ENCODE assay signal across 10 mouse cellular contexts in genomic region chr8:69789731-69790130, GRCm38 (mm10). TPM values are rescaled to one million over a fixed set of nuclear protein-coding genes. Genes with fewer than 3 reads are reported as not detected.
A peak's percentile ranks its signal among the peaks of the same experiment; 100 is the strongest.
DNase-seq lines count a peak whose midpoint lies in the region; ATAC-seq lines count a peak whose summit lies in the region.
"Had no signal": no experiment of that assay in that cellular context is flagged by ENCODE, and none has a peak within 500 bp of the region (broad histone marks: within the 10 kb centered on the region; RNA-seq: fewer than 3 reads in every experiment).

No protein-coding gene starts in this region.

- H3K4me1 ChIP-seq in hindbrain, embryonic 13.5 days (replicated peaks) = peaks cover 36% of the 10 kb centered on the region
- H3K4me1 ChIP-seq in hindbrain, embryonic 11.5 days (replicated peaks; ENCODE audit: control insufficient read depth, insufficient read depth, low read length) = 0 out of 2 replicates have a peak, but pooled peaks cover 2% of the 10 kb centered on the region
- H3K4me1 ChIP-seq in neural tube, embryonic 13.5 days (replicated peaks) = peaks cover 31% of the 10 kb centered on the region
- H3K4me1 ChIP-seq in neural tube, embryonic 15.5 days = peaks cover 36% of the 10 kb centered on the region
- peaks cover 23% of the 10 kb centered on the region for H3K4me1 ChIP-seq in embryonic facial prominence, embryonic 13.5 days
- H3K4me1 ChIP-seq in liver, embryonic 12.5 days = peaks cover 36% of the 10 kb centered on the region

- no peaks in the 10 kb centered on the region for H3K9me3 ChIP-seq in hindbrain, embryonic 13.5 days
- no peaks in the 10 kb centered on the region for H3K9me3 ChIP-seq in hindbrain, embryonic 11.5 days (ENCODE audit: control insufficient read depth, low read length)
- no peaks in the 10 kb centered on the region for H3K9me3 ChIP-seq in neural tube, embryonic 13.5 days
- H3K9me3 ChIP-seq in neural tube, embryonic 15.5 days (replicated peaks) = no peaks in the 10 kb centered on the region
- H3K9me3 ChIP-seq in embryonic facial prominence, embryonic 13.5 days = no peaks in the 10 kb centered on the region
- H3K9me3 ChIP-seq in liver, embryonic 12.5 days (replicated peaks) = no peaks in the 10 kb centered on the region

- H3K27ac ChIP-seq in hindbrain, embryonic 13.5 days = no peak overlapping the region
- no peak overlapping the region for H3K27ac ChIP-seq in hindbrain, embryonic 11.5 days (ENCODE audit: low read depth, low read length)
- H3K27ac ChIP-seq in neural tube, embryonic 13.5 days (replicated peaks) = no peak overlapping the region
- H3K27ac ChIP-seq in neural tube, embryonic 15.5 days (replicated peaks) = no peak overlapping the region
- no peak overlapping the region for H3K27ac ChIP-seq in embryonic facial prominence, embryonic 13.5 days
- peak overlapping the region; percentile 99 for H3K27ac ChIP-seq in liver, embryonic 12.5 days

- H3K4me2 ChIP-seq in hindbrain, embryonic 13.5 days = peak overlapping the region; percentile 90
- no peak overlapping the region for H3K4me2 ChIP-seq in hindbrain, embryonic 11.5 days (replicated peaks; ENCODE audit: low read depth, low read length)
- H3K4me2 ChIP-seq in neural tube, embryonic 13.5 days = peak overlapping the region; percentile 92
- no peak overlapping the region; the same call in 1 of the 2 replicates for H3K4me2 ChIP-seq in neural tube, embryonic 15.5 days
- H3K4me2 ChIP-seq in embryonic facial prominence, embryonic 13.5 days = peak overlapping the region; percentile 67
- H3K4me2 ChIP-seq in liver, embryonic 12.5 days = peak overlapping the region; percentile 87

- H3K36me3 ChIP-seq in hindbrain, embryonic 13.5 days = peaks cover 16% of the 10 kb centered on the region
- H3K36me3 ChIP-seq in hindbrain, embryonic 11.5 days (ENCODE audit: control insufficient read depth, insufficient read depth, low read length) = no peaks in the 10 kb centered on the region
- H3K36me3 ChIP-seq in neural tube, embryonic 13.5 days = peaks cover 16% of the 10 kb centered on the region
- H3K36me3 ChIP-seq in neural tube, embryonic 15.5 days = peaks cover 18% of the 10 kb centered on the region
- H3K36me3 ChIP-seq in embryonic facial prominence, embryonic 13.5 days = peaks cover 20% of the 10 kb centered on the region
- H3K36me3 ChIP-seq in liver, embryonic 12.5 days = peaks cover 20% of the 10 kb centered on the region

- H3K9ac ChIP-seq in hindbrain, embryonic 13.5 days = no peak overlapping the region
- H3K9ac ChIP-seq in hindbrain, embryonic 11.5 days (ENCODE audit: low read depth, low read length) = no peak overlapping the region
- H3K9ac ChIP-seq in neural tube, embryonic 13.5 days = no peak overlapping the region
- H3K9ac ChIP-seq in neural tube, embryonic 15.5 days (replicated peaks) = no peak overlapping the region
- no peak overlapping the region for H3K9ac ChIP-seq in embryonic facial prominence, embryonic 13.5 days
- H3K9ac ChIP-seq in liver, embryonic 12.5 days = peak overlapping the region; percentile 94; the same call in 1 of the 2 replicates

- WGBS in hindbrain, embryonic 13.5 days = 83% methylated on average over 5 of the region's 5 CpGs
- WGBS in hindbrain, embryonic 11.5 days = 88% methylated on average over 5 of the region's 5 CpGs
- WGBS in neural tube, embryonic 13.5 days = 76% methylated on average over 5 of the region's 5 CpGs
- 84% methylated on average over 5 of the region's 5 CpGs for WGBS in neural tube, embryonic 15.5 days
- WGBS in embryonic facial prominence, embryonic 13.5 days = 70% methylated on average over 5 of the region's 5 CpGs
- 45% methylated on average over 5 of the region's 5 CpGs for WGBS in liver, embryonic 12.5 days (ENCODE audit: insufficient replicate concordance)

- DNase-seq in hindbrain, embryonic 11.5 days (ENCODE audit: low spot score) = no peak
- no peak for DNase-seq in frontal cortex, postnatal 10 days (ENCODE audit: low spot score in 2 of 2)
- no peak for DNase-seq in adrenal gland, postnatal 36 days
- DNase-seq: cerebellum, adult 11 months; thymus, postnatal 25 days had no signal

- H3K27me3 ChIP-seq in hindbrain, embryonic 13.5 days = no peaks in the 10 kb centered on the region
- H3K27me3 ChIP-seq in hindbrain, embryonic 11.5 days (ENCODE audit: control insufficient read depth, insufficient read depth, low read length) = no peaks in the 10 kb centered on the region
- H3K27me3 ChIP-seq in neural tube, embryonic 13.5 days = no peaks in the 10 kb centered on the region
- H3K27me3 ChIP-seq in neural tube, embryonic 15.5 days (replicated peaks) = no peaks in the 10 kb centered on the region
- no peaks in the 10 kb centered on the region for H3K27me3 ChIP-seq in embryonic facial prominence, embryonic 13.5 days
- H3K27me3 ChIP-seq in liver, embryonic 12.5 days (replicated peaks) = no peaks in the 10 kb centered on the region

- no peak for ATAC-seq in hindbrain, embryonic 13.5 days (ENCODE audit: low FRiP score)
- ATAC-seq in hindbrain, embryonic 11.5 days (ENCODE audit: low FRiP score) = no peak
- ATAC-seq in neural tube, embryonic 13.5 days (ENCODE audit: low read depth) = no peak
- ATAC-seq in neural tube, embryonic 15.5 days (ENCODE audit: low FRiP score) = no peak
- ATAC-seq in embryonic facial prominence, embryonic 13.5 days (ENCODE audit: insufficient number of reproducible peaks, insufficient read depth, low FRiP score, low TSS enrichment, low read depth) = no peak
- ATAC-seq in liver, embryonic 12.5 days = no peak

- no peak overlapping the region for H3K4me3 ChIP-seq in hindbrain, embryonic 13.5 days
- no peak overlapping the region for H3K4me3 ChIP-seq in hindbrain, embryonic 11.5 days (ENCODE audit: low read depth, low read length)
- H3K4me3 ChIP-seq in neural tube, embryonic 13.5 days = peak overlapping the region; percentile 100; the same call in 1 of the 2 replicates
- no peak overlapping the region for H3K4me3 ChIP-seq in neural tube, embryonic 15.5 days (replicated peaks)
- H3K4me3 ChIP-seq in embryonic facial prominence, embryonic 13.5 days = no peak overlapping the region
- peak overlapping the region; percentile 100 for H3K4me3 ChIP-seq in liver, embryonic 12.5 days

RNA-seq across cellular contexts. Expression of gene Atp13a1, which starts 1.2 kb away (rescaled TPM):
- 47.8 and 47.9 TPM in 2 replicates for polyA plus RNA-seq in hindbrain, embryonic 13.5 days (2015; fragmentation: Nextera tagmentation; extraction: Ambion mirVana)
- 34.5 and 35.8 TPM in 2 replicates for polyA plus RNA-seq in hindbrain, embryonic 11.5 days (2014; fragmentation: Nextera tagmentation; extraction: Ambion mirVana)
- 43.7 and 45.4 TPM in 2 replicates for polyA plus RNA-seq in neural tube, embryonic 13.5 days (2015; fragmentation: Nextera tagmentation; extraction: Ambion mirVana)
- 50.3 and 50.5 TPM in 2 replicates for polyA plus RNA-seq in neural tube, embryonic 15.5 days (2015; fragmentation: Nextera tagmentation; extraction: Ambion mirVana)
- polyA plus RNA-seq in embryonic facial prominence, embryonic 13.5 days (2015; fragmentation: Nextera tagmentation; extraction: Ambion mirVana) = 46.5 and 48.1 TPM in 2 replicates
- 32.8 and 33.9 TPM in 2 replicates for polyA plus RNA-seq in liver, embryonic 12.5 days (2016; fragmentation: Nextera tagmentation; extraction: Ambion mirVana)
- 10 to 100 TPM; 40.9 to 42.3 TPM for total RNA-seq in adrenal gland, postnatal 36 days (2021)

RNA-seq across cellular contexts. Expression of gene Zfp866, which starts 1.2 kb away (rescaled TPM):
- 42.9 and 44.0 TPM in 2 replicates for polyA plus RNA-seq in hindbrain, embryonic 13.5 days (2015; fragmentation: Nextera tagmentation; extraction: Ambion mirVana)
- 41.5 and 44.5 TPM in 2 replicates for polyA plus RNA-seq in hindbrain, embryonic 11.5 days (2014; fragmentation: Nextera tagmentation; extraction: Ambion mirVana)
- polyA plus RNA-seq in neural tube, embryonic 13.5 days (2015; fragmentation: Nextera tagmentation; extraction: Ambion mirVana) = 39.6 and 45.7 TPM in 2 replicates
- polyA plus RNA-seq in neural tube, embryonic 15.5 days (2015; fragmentation: Nextera tagmentation; extraction: Ambion mirVana) = 35.8 and 36.7 TPM in 2 replicates
- 39.4 and 41.6 TPM in 2 replicates for polyA plus RNA-seq in embryonic facial prominence, embryonic 13.5 days (2015; fragmentation: Nextera tagmentation; extraction: Ambion mirVana)
- polyA plus RNA-seq in liver, embryonic 12.5 days (2016; fragmentation: Nextera tagmentation; extraction: Ambion mirVana) = 10.9 and 12.3 TPM in 2 replicates
- total RNA-seq in adrenal gland, postnatal 36 days (2021) = 10 to 100 TPM; 21.2 to 21.3 TPM

RNA-seq across cellular contexts. Expression of gene Gm20422, which starts 15.0 kb away (rescaled TPM):
- polyA plus RNA-seq in hindbrain, embryonic 13.5 days (2015; fragmentation: Nextera tagmentation; extraction: Ambion mirVana) = 0.34 TPM in 1 of 2 replicates, not detected in the other
- 0.66 TPM in 1 of 2 replicates, not detected in the other for polyA plus RNA-seq in hindbrain, embryonic 11.5 days (2014; fragmentation: Nextera tagmentation; extraction: Ambion mirVana)
- polyA plus RNA-seq in neural tube, embryonic 13.5 days (2015; fragmentation: Nextera tagmentation; extraction: Ambion mirVana) = 0.50 and 0.55 TPM in 2 replicates
- polyA plus RNA-seq in neural tube, embryonic 15.5 days (2015; fragmentation: Nextera tagmentation; extraction: Ambion mirVana) = 2.2 TPM in 1 of 2 replicates, not detected in the other
- not detected in 2 replicates for polyA plus RNA-seq in embryonic facial prominence, embryonic 13.5 days (2015; fragmentation: Nextera tagmentation; extraction: Ambion mirVana)
- 0.32 TPM in 1 of 2 replicates, not detected in the other for polyA plus RNA-seq in liver, embryonic 12.5 days (2016; fragmentation: Nextera tagmentation; extraction: Ambion mirVana)
- 1 to 10 TPM; 2.8 to 3.1 TPM for total RNA-seq in adrenal gland, postnatal 36 days (2021)

RNA-seq across cellular contexts. Expression of gene Gmip, which starts 18.7 kb away (rescaled TPM):
- 31.5 and 34.1 TPM in 2 replicates for polyA plus RNA-seq in hindbrain, embryonic 13.5 days (2015; fragmentation: Nextera tagmentation; extraction: Ambion mirVana)
- polyA plus RNA-seq in hindbrain, embryonic 11.5 days (2014; fragmentation: Nextera tagmentation; extraction: Ambion mirVana) = 9.0 and 9.4 TPM in 2 replicates
- polyA plus RNA-seq in neural tube, embryonic 13.5 days (2015; fragmentation: Nextera tagmentation; extraction: Ambion mirVana) = 24.8 and 27.6 TPM in 2 replicates
- 30.6 and 31.5 TPM in 2 replicates for polyA plus RNA-seq in neural tube, embryonic 15.5 days (2015; fragmentation: Nextera tagmentation; extraction: Ambion mirVana)
- 10.3 and 11.0 TPM in 2 replicates for polyA plus RNA-seq in embryonic facial prominence, embryonic 13.5 days (2015; fragmentation: Nextera tagmentation; extraction: Ambion mirVana)
- polyA plus RNA-seq in liver, embryonic 12.5 days (2016; fragmentation: Nextera tagmentation; extraction: Ambion mirVana) = 5.4 and 6.6 TPM in 2 replicates
- 10 to 100 TPM; 10.1 to 10.5 TPM for total RNA-seq in adrenal gland, postnatal 36 days (2021)

RNA-seq across cellular contexts. Expression of gene Lpar2, which starts 32.5 kb away (rescaled TPM):
- polyA plus RNA-seq in hindbrain, embryonic 13.5 days (2015; fragmentation: Nextera tagmentation; extraction: Ambion mirVana) = 0.78 and 0.83 TPM in 2 replicates
- 1.2 and 1.7 TPM in 2 replicates for polyA plus RNA-seq in hindbrain, embryonic 11.5 days (2014; fragmentation: Nextera tagmentation; extraction: Ambion mirVana)
- 0.68 and 0.70 TPM in 2 replicates for polyA plus RNA-seq in neural tube, embryonic 13.5 days (2015; fragmentation: Nextera tagmentation; extraction: Ambion mirVana)
- polyA plus RNA-seq in neural tube, embryonic 15.5 days (2015; fragmentation: Nextera tagmentation; extraction: Ambion mirVana) = 0.63 TPM in 2 replicates
- polyA plus RNA-seq in embryonic facial prominence, embryonic 13.5 days (2015; fragmentation: Nextera tagmentation; extraction: Ambion mirVana) = 0.55 and 0.58 TPM in 2 replicates
- polyA plus RNA-seq in liver, embryonic 12.5 days (2016; fragmentation: Nextera tagmentation; extraction: Ambion mirVana) = 0.12 and 0.20 TPM in 2 replicates
- 1 to 10 TPM; 1.4 to 1.7 TPM for total RNA-seq in adrenal gland, postnatal 36 days (2021)

Comparison
In these comparisons a context has a peak if more than half of its experiments do, and no peak if none do; other contexts are left out.
1. H3K4me2 ChIP-seq: peak in hindbrain, embryonic 13.5 days (single experiment), neural tube, embryonic 13.5 days (single experiment), embryonic facial prominence, embryonic 13.5 days (single experiment) and liver, embryonic 12.5 days (single experiment); none in hindbrain, embryonic 11.5 days (single experiment) and neural tube, embryonic 15.5 days (single experiment).
2. H3K4me3 ChIP-seq: peak in neural tube, embryonic 13.5 days (single experiment) and liver, embryonic 12.5 days (single experiment); none in hindbrain, embryonic 13.5 days (single experiment), hindbrain, embryonic 11.5 days (single experiment), neural tube, embryonic 15.5 days (single experiment) and embryonic facial prominence, embryonic 13.5 days (single experiment).